Mouse (Mus musculus) frontal cortex, adult (tissue): ENCODE data around the gene H2afv.

Experiments used
- ATAC-seq: cut with Nextera tagmentation; 2 replicates; pipeline ENCODE4 v1.9.2; 2017; ENCODE audit warnings: mild to moderate bottlenecking, moderate library complexity, mixed read lengths; ENCODE audit not compliant: low TSS enrichment

H2afv gene

GRCm38 (mm10) chr11:6390376-6391053 lies 53.7 kb downstream of the H2afv start:
- no peak for ATAC-seq

- ATAC-seq, result peak; percentile 24; the same call in 1 of the 2 replicates
Measured at GRCm38 (mm10) chr11:6389483-6389921, 54.7 kb downstream of the H2afv start.

DNA sequence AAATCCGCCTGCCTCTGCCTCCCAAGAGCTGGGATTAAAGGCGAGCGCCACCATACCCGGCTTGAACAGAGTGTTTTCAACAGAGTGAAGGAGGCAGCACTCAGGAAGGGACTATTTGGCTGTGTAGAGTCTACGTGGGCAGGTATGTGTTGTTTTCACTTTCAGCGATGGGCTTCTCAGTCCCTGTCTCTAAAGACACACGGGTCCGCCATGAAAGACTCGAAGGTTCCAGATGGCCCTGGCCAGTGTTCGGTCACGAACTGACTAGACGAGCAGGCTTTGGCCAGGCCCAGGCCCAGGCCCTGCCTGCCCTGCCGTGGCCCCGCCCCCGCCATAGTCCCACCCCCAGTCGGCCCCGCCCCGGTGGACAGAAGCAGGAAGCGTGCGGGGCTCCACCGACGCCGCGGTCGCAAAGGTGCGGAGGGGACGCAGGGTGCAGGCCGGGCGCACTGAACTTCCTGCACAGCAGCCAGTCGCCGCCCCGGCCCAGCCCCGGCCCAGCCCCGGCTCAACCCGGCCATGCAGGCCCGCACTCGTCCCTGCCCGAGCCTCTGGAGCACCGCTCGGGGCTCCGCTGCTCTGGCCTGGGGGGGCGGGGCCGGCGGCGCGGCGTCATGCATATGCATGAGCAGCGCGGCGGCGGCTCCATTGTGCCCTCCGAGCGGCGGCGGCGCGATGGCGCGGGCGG lies 55.4 kb downstream of the H2afv start, which contains the start of gene Zmiz2:
TSS of gene Zmiz2 (plus strand) at position 349 of the 688 bp plus-strand sequence.
- peak; percentile 94 for ATAC-seq

- no peak for ATAC-seq
Measured at GRCm38 (mm10) chr11:6388126-6388725, 56.0 kb downstream of the H2afv start.

DNA sequence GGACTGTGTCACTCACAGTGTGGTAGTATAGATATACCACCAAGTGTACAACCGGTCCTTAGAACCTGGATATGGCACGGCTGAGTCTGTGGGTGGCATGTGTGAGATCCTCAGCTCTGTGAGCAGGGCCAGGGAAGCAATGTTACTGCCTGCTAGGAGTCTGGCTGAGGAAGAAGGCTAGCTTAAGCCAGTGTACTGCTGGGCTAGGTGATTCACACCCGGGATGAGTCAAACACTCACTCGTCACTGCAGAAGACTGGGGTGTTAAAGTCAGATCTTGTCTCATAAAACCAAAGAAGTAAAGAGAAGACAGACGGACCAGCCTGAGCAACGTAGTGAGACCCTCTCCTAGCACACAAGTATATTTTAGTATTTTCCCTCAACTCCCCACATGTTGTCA lies 63.3 kb downstream of the H2afv start:
- ATAC-seq, result peak; percentile 69; the same call in 1 of the 2 replicates
